Mouse (Mus musculus): ENCODE results near the gene Ppil3. TPM values are rescaled to one million over a fixed set of nuclear protein-coding genes. Genes with fewer than 3 reads are reported as not detected.

Ppil3 gene
- total RNA-seq, 2 experiments from 2014 or later, result 24.8 to 25.9 TPM

DNA sequence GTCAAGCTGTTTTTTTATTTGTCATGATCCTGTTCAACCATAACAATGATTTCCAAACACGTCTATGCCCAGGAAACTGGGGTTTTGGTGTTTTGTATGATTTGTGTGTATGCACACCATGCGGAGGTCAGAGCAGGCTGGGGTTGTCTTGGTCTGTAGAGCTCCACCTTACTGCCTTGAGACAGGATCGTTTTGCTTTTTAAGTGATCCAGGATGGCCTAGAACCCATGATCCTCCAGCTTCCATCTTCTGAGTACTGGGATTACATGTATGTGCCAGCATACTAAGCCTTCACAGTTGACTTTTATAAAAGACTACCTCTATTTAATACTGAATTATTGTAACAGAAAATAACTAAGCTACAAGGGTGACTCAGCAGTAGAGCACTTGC, 35.1 kb downstream of the Ppil3 start:
- DNase-seq (ENCODE audit: low spot score in 2 of 2), result no peak

DNA sequence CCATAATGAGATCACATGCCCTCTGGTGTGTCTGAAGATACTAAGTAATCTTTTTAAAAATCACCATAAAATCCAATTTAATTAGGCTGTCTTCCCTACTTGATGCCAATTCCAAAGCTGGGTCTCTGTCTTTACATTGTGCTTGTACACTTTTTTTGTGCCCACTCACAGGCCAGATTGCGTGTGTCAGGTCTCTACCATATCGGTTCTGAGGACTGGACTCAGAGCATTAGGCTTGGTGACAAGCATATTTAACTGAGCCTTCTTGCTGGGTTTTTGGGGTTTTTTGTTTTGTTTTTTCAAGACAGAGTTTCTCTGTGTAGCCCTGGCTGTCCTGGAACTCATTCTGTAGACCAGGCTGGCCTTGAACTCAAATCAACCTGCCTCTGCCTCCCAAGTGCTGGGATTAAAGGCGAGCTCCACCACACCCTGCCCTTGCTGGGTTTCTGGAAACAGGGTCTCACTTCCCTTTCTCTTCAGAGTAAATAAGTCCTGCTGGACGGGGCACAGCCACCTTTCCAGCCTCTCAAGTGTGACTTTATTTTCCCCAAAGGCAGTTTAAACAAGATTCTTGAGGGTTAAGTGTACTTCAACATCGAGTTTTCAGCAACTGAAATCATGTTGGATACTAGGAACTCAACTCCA, 35.6 kb downstream of the Ppil3 start:
- DNase-seq (ENCODE audit: low spot score in 2 of 2), result no peak

DNA sequence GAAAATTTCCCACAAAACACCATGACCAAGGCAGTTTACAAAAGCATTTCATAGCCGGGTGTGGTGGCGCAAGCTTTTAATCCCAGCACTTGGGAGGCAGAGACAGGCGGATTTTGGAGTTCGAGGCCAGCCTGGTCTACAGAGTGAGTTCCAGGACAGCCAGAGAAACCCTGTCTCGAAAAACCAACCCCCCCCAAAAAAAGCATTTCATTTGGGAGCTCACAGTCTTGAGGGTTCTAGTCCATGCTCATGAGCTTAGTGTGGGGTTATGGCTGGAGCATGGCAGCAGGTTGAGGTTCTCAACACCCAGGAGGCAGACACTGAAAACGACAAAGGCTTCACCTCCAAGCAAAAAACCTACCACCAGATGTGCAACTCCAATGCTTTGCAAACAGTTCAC, 37.1 kb downstream of the Ppil3 start:
- no peak for DNase-seq (ENCODE audit: low spot score in 2 of 2)

DNA sequence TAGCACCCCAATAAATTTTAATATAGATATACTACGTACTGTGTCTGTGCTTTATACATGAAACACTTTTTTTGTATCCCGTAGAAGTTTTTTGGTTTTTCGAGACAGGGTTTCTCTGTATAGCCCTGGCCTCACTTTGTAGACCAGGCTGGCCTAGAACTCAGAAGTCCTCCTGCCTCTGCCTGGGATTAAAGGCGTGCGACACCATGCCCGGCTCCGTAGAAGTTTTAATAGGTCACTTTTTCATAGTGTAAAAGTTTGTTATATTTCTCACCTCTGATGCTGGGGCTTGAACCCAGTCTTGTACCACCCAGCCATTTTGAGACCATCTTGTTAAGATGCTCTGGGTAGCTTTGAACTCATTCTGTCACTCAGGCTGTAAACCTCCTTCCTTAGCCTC, 38.0 kb downstream of the Ppil3 start:
- no peak for DNase-seq (ENCODE audit: low spot score in 2 of 2)

DNA sequence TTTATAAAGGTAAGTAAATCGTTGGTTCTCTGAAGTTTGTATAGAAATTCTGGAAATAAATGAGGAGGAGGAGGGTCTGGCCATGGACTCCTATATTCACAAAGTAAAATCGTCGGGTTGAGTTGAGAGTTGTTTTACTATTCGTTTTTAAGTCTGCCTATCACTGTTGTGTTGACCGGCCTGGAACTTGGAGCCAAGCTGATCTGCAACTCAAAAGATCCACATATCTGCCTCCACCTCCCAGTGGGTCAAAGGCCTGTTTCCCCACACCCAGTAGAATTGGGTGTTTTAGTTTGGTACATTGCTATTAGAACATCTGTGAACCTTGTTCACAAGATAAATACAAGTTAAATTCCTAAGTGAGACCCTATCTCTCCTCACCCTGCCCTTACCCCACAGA, 41.5 kb downstream of the Ppil3 start:
- DNase-seq (ENCODE audit: low spot score in 2 of 2), result no peak

DNA sequence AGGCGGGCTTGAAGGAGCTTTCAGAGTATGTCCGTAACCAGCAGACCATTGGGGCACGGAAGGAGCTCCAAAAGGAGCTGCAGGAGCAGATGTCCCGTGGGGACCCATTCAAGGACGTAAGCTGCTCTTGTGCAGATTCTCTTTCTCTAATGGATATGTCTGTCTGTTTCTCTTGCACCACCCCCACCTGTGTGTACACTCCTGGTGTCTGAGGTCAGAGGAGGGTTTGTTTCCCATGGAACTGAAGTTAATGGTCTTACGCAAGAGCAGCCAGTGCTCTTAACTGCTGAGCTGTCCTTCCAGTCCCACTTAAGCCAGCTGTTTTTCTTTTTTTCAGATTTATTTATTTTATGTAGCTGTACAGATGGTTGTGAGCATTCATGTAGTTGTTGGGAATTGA, 43.9 kb downstream of the Ppil3 start:
- DNase-seq (ENCODE audit: low spot score in 2 of 2), result no peak

DNA sequence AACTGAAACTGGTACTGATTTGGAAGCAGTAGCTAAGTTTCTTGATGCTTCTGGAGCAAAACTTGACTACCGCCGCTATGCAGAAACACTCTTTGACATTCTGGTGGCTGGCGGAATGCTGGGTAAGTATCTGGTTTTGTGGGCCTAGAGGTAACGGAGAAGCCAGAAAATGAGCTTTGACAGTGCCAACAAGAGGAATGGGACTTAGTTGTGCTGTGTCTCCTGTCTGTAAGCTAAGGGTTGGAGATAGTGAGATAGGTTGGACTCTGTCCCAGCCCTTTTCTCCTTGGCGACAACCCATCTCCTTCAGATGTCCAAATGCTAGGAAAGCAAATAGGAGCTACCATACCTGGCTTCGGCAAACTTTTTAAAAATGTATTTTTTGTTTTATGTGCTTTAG, 47.6 kb downstream of the Ppil3 start:
- DNase-seq (ENCODE audit: low spot score in 2 of 2), result no peak

DNA sequence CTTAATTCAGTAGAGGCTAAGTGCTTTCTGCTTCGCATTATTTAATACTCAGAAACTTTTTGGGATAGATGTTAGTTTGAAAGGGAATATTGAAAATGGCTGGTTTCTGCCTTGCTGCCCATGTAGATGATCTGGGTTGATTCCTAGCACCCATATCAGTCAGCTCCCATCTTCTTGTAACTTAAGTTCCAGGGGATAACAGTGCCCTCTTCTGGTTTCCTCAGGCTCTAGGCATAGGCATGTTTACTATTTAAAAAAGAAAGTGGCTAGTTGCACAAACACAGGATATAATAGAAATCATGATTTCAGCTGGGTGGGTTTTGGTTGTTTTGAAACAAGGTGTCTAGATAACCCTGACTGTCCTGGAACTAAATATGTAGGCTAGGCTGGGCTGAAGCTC, 49.1 kb downstream of the Ppil3 start:
- DNase-seq (ENCODE audit: low spot score in 2 of 2), result no peak

DNA sequence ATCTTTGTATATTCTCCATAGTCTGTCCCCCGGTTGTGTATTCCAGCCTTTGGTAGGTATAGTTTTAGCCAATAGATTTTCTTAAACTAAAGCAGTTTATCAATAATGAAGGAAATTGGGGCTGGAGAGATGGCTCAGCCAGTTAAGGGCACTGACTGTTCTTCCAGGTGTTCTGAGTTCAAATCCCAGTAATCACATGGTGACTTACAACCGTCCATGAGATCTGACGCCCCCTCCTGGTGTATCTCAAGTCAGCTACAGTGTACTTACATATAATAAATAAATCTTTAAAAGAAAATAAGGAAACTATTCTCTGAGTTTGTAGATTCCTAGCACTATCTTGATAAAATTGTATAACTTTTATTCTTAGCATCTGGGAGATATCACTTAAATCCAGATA, 49.9 kb downstream of the Ppil3 start:
- no peak for DNase-seq (ENCODE audit: low spot score in 2 of 2)

DNA sequence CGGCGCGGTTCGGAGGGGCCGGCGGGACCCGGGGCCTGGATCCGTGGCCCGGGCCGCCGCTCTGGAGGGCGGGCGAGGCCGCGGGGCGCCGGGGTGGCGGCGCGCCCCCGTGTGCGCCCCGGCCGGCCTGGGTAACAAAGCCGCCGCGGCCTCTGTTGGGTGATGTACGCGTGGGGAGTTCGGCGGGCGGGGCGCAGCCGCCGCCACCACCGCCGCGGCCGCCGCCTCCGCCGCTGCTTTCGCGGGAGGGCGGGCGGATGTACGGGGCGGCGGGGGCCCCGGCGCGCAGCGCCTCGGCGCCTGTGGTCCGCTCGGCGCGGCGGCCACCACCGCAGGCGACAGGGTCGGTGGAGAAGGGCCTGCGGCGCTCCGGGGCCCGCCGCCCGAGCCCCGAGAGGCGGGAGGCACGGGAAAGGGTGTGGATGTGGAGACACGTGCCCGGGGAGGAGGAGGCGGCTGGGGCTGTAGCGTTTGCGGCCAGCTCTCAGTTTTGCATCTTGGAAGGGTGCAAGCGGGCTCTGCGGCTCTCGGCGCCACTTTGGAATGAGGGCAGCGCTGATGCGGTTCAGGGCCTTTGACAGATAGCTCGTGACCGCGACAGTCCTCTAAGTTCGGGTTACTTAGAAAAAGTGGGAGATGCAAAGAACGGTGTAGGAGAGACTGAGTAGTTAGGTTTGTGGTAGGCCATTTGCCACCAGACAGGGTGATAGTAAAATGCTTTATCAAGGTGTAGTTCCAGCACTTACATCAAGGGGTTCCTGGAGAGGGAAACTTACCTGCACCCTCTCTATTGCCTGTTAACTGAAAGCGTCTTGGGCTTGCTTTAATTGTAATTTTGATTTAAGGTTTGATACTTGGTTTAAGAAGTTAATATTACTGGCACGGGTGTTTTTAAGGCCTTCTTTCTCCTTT, 51.7 kb downstream of the Ppil3 start:
- DNase-seq (ENCODE audit: low spot score in 2 of 2), result peak; percentile 40 to 61

DNA sequence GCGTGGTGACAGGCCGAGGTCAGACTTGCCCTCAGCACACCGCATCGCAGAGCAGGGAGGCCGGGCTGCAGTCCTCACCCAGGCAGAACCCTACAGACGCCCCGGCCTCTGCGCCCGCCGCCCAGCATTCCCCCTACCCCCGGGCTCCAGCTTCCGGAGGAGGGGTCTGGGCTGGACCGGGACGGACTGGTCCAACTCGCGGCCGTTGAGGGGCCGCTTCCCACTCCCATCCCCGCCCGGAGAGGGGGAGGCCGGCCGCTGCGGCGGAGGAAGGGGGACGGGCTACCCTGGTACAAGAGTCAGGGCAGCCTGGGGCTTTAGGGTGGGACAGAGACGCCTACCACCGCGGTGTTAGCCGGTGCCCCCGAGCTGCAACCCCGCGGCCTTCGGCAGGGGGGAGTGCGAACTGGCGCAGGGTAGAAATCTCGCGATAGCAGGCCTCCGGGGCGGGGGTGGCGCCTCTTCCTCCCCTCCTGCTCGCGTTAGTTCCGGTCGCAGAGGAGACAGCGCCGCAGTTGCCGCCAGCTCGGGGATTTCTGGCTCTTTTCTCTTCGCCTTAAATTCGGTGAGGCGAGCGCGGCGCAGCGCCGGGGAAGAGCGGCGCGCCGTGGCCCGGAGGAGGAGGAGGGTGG, 52.5 kb downstream of the Ppil3 start, which contains the start of gene Bzw1:
TSS of gene Bzw1 (plus strand) at position 247 of the 632 bp plus-strand sequence.
- DNase-seq (ENCODE audit: low spot score in 2 of 2), result peak; percentile 94 to 95

DNA sequence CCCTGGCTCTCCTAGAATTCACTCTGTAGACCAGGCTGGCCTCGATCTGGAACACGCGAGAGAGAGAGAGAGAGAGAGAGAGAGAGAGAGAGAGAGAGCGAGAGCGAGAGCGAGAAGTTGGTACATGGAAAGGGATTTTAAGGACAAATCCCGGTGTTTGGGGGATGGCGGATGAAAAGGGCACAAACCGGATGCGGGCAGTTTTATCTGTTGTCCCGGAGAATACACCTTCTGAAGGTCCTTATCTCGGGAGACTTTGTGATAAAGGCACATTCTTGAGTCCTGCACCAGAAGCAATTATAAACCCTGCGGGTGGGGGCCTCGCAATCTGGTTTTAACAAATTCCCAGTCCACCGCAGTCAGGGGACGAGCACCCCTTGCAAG, 53.0 kb downstream of the Ppil3 start:
- DNase-seq (ENCODE audit: low spot score in 2 of 2), result no peak

DNA sequence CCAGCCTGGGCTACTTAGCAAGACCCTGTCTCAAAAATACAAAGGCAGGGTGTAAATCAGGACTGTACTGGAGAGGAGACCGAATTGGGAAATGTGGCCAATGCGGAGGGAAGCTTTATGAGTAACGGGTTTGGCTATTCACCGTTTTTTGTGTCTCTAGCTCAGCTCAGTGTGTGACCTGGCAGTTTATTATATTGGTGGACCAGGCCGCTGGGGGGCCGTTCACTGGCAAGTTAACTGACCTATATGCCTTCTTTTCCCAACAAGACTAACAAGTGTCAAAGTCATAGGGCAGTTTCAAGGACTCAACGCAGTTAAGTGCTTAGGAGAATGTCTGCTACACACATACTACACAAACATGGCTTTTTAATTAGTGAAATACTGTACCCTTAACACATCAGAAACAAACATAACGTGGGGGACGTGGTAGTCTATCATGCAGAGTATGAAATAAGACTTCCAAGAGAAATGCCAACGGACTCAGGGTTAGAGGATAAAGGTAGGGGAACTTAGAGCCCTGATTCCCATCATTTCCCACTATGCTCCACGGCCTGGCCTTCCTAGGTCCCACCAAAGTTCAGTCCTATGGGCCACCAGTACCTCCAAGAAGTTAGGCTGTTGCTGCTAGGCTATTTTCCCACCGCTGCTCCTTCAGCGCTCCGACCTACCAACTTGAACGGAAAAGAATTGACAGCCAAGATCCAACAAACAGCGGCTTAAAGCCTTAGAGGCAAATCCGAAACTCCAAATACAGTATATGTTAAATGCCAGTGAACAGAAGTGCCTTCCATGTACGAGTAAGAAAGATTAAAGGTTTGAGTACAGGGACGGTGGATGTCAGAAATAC, 53.6 kb downstream of the Ppil3 start:
- DNase-seq (ENCODE audit: low spot score in 2 of 2), result no peak

DNA sequence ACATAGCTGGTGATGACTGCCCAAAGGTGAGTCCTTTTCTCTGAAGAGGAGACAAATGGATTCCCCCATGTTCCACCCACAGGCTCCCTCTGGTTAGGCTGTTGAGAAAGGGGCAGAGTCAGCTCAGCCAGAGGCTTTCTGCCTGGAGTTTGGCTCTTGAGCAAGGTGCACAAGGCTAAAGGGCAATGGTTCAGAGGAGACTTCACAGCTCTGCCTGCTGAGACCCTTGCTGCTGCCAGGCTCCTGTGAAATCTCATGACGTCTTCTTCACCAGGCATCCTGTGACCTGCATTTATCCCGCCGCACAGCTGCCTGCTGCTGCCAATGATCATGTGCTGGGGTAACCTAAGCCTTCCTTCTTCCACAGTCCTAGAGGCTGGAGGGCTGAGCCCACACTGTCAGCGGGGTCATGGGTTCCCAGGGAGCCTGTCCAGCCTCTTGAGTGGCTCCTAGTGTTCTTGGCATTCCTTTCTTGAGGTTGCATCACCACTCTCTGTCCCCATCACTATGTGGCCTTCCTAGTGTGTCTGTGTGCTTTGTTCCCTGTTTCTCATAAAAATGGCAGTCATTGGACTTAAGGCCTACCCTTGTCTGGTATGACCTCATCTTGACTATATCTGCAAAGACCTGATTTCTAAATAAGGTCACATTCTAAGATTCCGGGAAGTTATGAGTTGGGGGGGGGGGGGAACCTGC, 62.6 kb downstream of the Ppil3 start:
- DNase-seq (ENCODE audit: low spot score in 2 of 2), result no peak

Other genes starting within 250 kb of the Ppil3 start
- under 1 TPM; 0.52 to 0.98 TPM for gene Aox4, start 235.1 kb downstream of the Ppil3 start, total RNA-seq (2021)
- gene Aox2, start 167.2 kb downstream of the Ppil3 start, total RNA-seq (2021), result under 1 TPM; 0.27 to 0.34 TPM
- 100 to 1,000 TPM; 116 to 130 TPM for gene Bzw1, start 52.6 kb downstream of the Ppil3 start, total RNA-seq (2021)
- 10 to 100 TPM; 56.7 to 80.5 TPM for gene Clk1, start 21.4 kb downstream of the Ppil3 start, total RNA-seq (2021)
- gene Nif3l1, start 335 bp downstream of the Ppil3 start, total RNA-seq (2021), result 10 to 100 TPM; 13.8 to 14.1 TPM
- gene Orc2, start 59.6 kb upstream of the Ppil3 start, total RNA-seq (2021), result 10 to 100 TPM; 18.1 to 21.1 TPM
- gene Fam126b, start 140.8 kb upstream of the Ppil3 start, total RNA-seq (2021), result 10 to 100 TPM in 1 of 2 experiments, 1 to 10 TPM in 1; 8.6 to 10.4 TPM
- 100 to 1,000 TPM; 114 to 124 TPM for gene Ndufb3, start 140.9 kb upstream of the Ppil3 start, total RNA-seq (2021)

Data from gastrocnemius, postnatal 4 days (tissue).